Mouse (Mus musculus) T-helper 2 cell (primary cell): Measurements from ENCODE around the gene Phox2a.

Experiments
- in situ Hi-C: fragments of 300-600 bp; cut with MboI, MseI; formaldehyde crosslinking; loops from one replicate; pipeline ENCODE4 v1.15.1; 2025; ENCODE audit warnings: high pct_unique_total_duplicates

Gene Phox2a

GRCm38 (mm10) chr7:101837606-101838471, 19.7 kb downstream of the Phox2a start, which contains the start of gene Inppl1:
TSS of gene Inppl1 (minus strand) at chr7:101838229.
- in situ Hi-C loops, result no loop called here

GRCm38 (mm10) chr7:101844186-101844585, 26.1 kb downstream of the Phox2a start:
- in situ Hi-C loops, result no loop called here

- in situ Hi-C loops, result no loop called here
Measured at GRCm38 (mm10) chr7:101847934-101848333, 29.8 kb downstream of the Phox2a start.

- in situ Hi-C loops, result loop anchor here (5.0 kb wide), 1 partner anchor 36 kb away; no protein-coding TSS in a partner anchor
Measured at GRCm38 (mm10) chr7:101851689-101852088, 33.6 kb downstream of the Phox2a start.

- in situ Hi-C loops, result loop anchor here (5.0 kb wide), 1 partner anchor 34 kb away; no protein-coding TSS in a partner anchor
Measured at GRCm38 (mm10) chr7:101852846-101853245, 34.7 kb downstream of the Phox2a start.

- in situ Hi-C loops, result loop anchor here (5.0 kb wide), 1 partner anchor 33 kb away; no protein-coding TSS in a partner anchor
Measured at GRCm38 (mm10) chr7:101853816-101854215, 35.7 kb downstream of the Phox2a start.

GRCm38 (mm10) chr7:101857094-101857493, 39.0 kb downstream of the Phox2a start, which contains the start of gene Folr2:
TSS of gene Folr2 (minus strand) at chr7:101857194.
- in situ Hi-C loops, result no loop called here

- in situ Hi-C loops, result no loop called here
Measured at GRCm38 (mm10) chr7:101858362-101858761, 40.2 kb downstream of the Phox2a start.

- in situ Hi-C loops, result no loop called here
Measured at GRCm38 (mm10) chr7:101860978-101861377, 42.9 kb downstream of the Phox2a start.

- in situ Hi-C loops, result no loop called here
Measured at GRCm38 (mm10) chr7:101862291-101862690, 44.2 kb downstream of the Phox2a start.

GRCm38 (mm10) chr7:101863415-101863814, 45.3 kb downstream of the Phox2a start, which contains the start of gene Anapc15:
TSS of gene Anapc15 (plus strand) at chr7:101863715.
- in situ Hi-C loops, result no loop called here

GRCm38 (mm10) chr7:101866491-101867265, 48.6 kb downstream of the Phox2a start:
- in situ Hi-C loops, result no loop called here

- in situ Hi-C loops, result no loop called here
Measured at GRCm38 (mm10) chr7:101867482-101867881, 49.4 kb downstream of the Phox2a start.

GRCm38 (mm10) chr7:101868241-101869162, 50.4 kb downstream of the Phox2a start:
- in situ Hi-C loops, result no loop called here

- in situ Hi-C loops, result no loop called here
Measured at GRCm38 (mm10) chr7:101869163-101869500, 51.0 kb downstream of the Phox2a start.

- in situ Hi-C loops, result loop anchor here (5.0 kb wide), 1 partner anchor 58 kb away; no protein-coding TSS in a partner anchor
Measured at GRCm38 (mm10) chr7:101870629-101871028, 52.5 kb downstream of the Phox2a start, which contains the start of gene Folr1. TSS of gene Folr1 (minus strand) at chr7:101870788.

- in situ Hi-C loops, result loop anchor here (5.0 kb wide), 1 partner anchor 59 kb away; no protein-coding TSS in a partner anchor
Measured at GRCm38 (mm10) chr7:101871296-101871695, 53.2 kb downstream of the Phox2a start.
